Mouse (Mus musculus) kidney, adult 11 months (tissue): Measurements from ENCODE around the gene P3h1.

Experiments
- DNase-seq: peaks from one replicate; pipeline ENCODE4 v3.0.0; 2022

The P3h1 gene

GRCm38 (mm10) chr4:119239181-119239682 lies 6.5 kb downstream of the P3h1 start:
- no peak for DNase-seq

GRCm38 (mm10) chr4:119241664-119242063 lies 8.9 kb downstream of the P3h1 start:
- no peak for DNase-seq

- no peak for DNase-seq
Measured at GRCm38 (mm10) chr4:119242571-119242970, 9.9 kb downstream of the P3h1 start.

- no peak for DNase-seq
Measured at GRCm38 (mm10) chr4:119244468-119245240, 11.9 kb downstream of the P3h1 start.

GRCm38 (mm10) chr4:119245556-119245955 lies 12.8 kb downstream of the P3h1 start:
- DNase-seq, result peak; percentile 49

GRCm38 (mm10) chr4:119245961-119246360 lies 13.2 kb downstream of the P3h1 start:
- no peak for DNase-seq

- no peak for DNase-seq
Measured at GRCm38 (mm10) chr4:119246688-119247225, 14.0 kb downstream of the P3h1 start.

GRCm38 (mm10) chr4:119247462-119248235 lies 14.9 kb downstream of the P3h1 start:
- peak; percentile 67 for DNase-seq

- DNase-seq, result no peak
Measured at GRCm38 (mm10) chr4:119248407-119248965, 15.8 kb downstream of the P3h1 start.

- peak; percentile 55 for DNase-seq
Measured at GRCm38 (mm10) chr4:119252025-119252808, 19.5 kb downstream of the P3h1 start.

- peak; percentile 83 for DNase-seq
Measured at GRCm38 (mm10) chr4:119254012-119254618, 21.4 kb downstream of the P3h1 start.

GRCm38 (mm10) chr4:119255351-119255750 lies 22.6 kb downstream of the P3h1 start, which contains the start of gene Cldn19:
Cldn19 (plus strand) TSS chr4:119255414.
- no peak for DNase-seq

GRCm38 (mm10) chr4:119257083-119257482 lies 24.4 kb downstream of the P3h1 start:
- peak; percentile 49 for DNase-seq

GRCm38 (mm10) chr4:119259344-119260254 lies 26.9 kb downstream of the P3h1 start:
- DNase-seq, result no peak

- DNase-seq, result no peak
Measured at GRCm38 (mm10) chr4:119261087-119261713, 28.5 kb downstream of the P3h1 start.

GRCm38 (mm10) chr4:119262483-119262882 lies 29.8 kb downstream of the P3h1 start:
- no peak for DNase-seq

- no peak for DNase-seq
Measured at GRCm38 (mm10) chr4:119263459-119263858, 30.7 kb downstream of the P3h1 start.

- DNase-seq, result no peak
Measured at GRCm38 (mm10) chr4:119266606-119267005, 33.9 kb downstream of the P3h1 start.

- DNase-seq, result no peak
Measured at GRCm38 (mm10) chr4:119274627-119275026, 41.9 kb downstream of the P3h1 start.

- no peak for DNase-seq
Measured at GRCm38 (mm10) chr4:119275226-119275625, 42.5 kb downstream of the P3h1 start.
